Mouse (Mus musculus) CH12.LX (cell line): Measurements from ENCODE around the gene Rab33b. TPM values are rescaled to one million over a fixed set of nuclear protein-coding genes. Genes with fewer than 3 reads are reported as not detected.

Source experiments
- DNase-seq: peaks from one replicate; pipeline ENCODE4 v3.0.0-alpha.2; 2013; ENCODE audit errors: extremely low read depth
- H3K27ac ChIP-seq: 2 replicates; pipeline ENCODE4 v1.5.1; 2012; ENCODE audit warnings: low read depth, mild to moderate bottlenecking, control low read depth, moderate library complexity; ENCODE audit not compliant: insufficient read depth
- H3K27me3 ChIP-seq: replicated peaks from 2 replicates; pipeline ENCODE3; 2012; ENCODE audit warnings: inconsistent platforms
- H3K36me3 ChIP-seq, 2 experiments: replicated peaks in 1 of 2; 2 replicates each; pipeline versions ENCODE3 to v1.6.1; 2012; ENCODE audit warnings: inconsistent platforms in 1 of 2, low read length in 1 of 2, mild to moderate bottlenecking in 1 of 2, mixed read lengths in 1 of 2, moderate library complexity in 1 of 2; ENCODE audit not compliant: control insufficient read depth in 1 of 2, insufficient read depth in 1 of 2
- H3K4me1 ChIP-seq, 2 experiments: 2 replicates each; pipeline ENCODE4 v1.6.1; 2012; ENCODE audit warnings: inconsistent platforms in 1 of 2, moderate library complexity in 1 of 2; ENCODE audit not compliant: insufficient read depth in 2 of 2, control insufficient read depth in 1 of 2
- H3K4me2 ChIP-seq: 2 replicates; pipeline ENCODE4 v1.6.1; 2012; ENCODE audit warnings: low read depth, mild to moderate bottlenecking, control low read depth; ENCODE audit not compliant: poor library complexity, insufficient read depth, severe bottlenecking
- H3K4me3 ChIP-seq, 3 experiments: fragments of 150-350 bp in 1 of 3; sonication (generic) in 1 of 3; replicated peaks in 1 of 3; 2 replicates each; pipeline versions ENCODE3 to v1.5.1; 2011 to 2012; ENCODE audit warnings: low read depth in 2 of 3, low read length in 2 of 3, mild to moderate bottlenecking in 2 of 3, moderate library complexity in 2 of 3, control low read depth in 1 of 3, improper control_type of control experiment in 1 of 3, inconsistent platforms in 1 of 3, mixed read lengths in 1 of 3; ENCODE audit not compliant: poor library complexity in 1 of 3
- H3K79me2 ChIP-seq: replicated peaks from 2 replicates; pipeline ENCODE4 v1.6.1; 2012; ENCODE audit warnings: mild to moderate bottlenecking, moderate library complexity; ENCODE audit not compliant: control insufficient read depth, poor library complexity, insufficient read depth, severe bottlenecking; ENCODE audit errors: extremely low read depth
- H3K9ac ChIP-seq: 2 replicates; pipeline ENCODE4 v1.6.1; 2012; ENCODE audit warnings: low read depth, mild to moderate bottlenecking, control low read depth, moderate library complexity; ENCODE audit not compliant: insufficient read depth
- H3K9me3 ChIP-seq: replicated peaks from 2 replicates; pipeline ENCODE3; 2012; ENCODE audit warnings: low read length, inconsistent platforms, mixed read lengths
- BHLHE40 ChIP-seq: IDR thresholded peaks from 2 replicates; pipeline ENCODE4 v1.6.1; 2011; ENCODE audit warnings: mild to moderate bottlenecking, low read depth, low read length, improper control_type of control experiment
- CTCF ChIP-seq, 2 experiments: IDR thresholded peaks in 1 of 2; conservative IDR thresholded peaks in 1 of 2; 2 replicates each; pipeline ENCODE4 v1.5.1; 2011 to 2012; ENCODE audit warnings: low read depth in 2 of 2, low read length in 2 of 2, improper control_type of control experiment in 1 of 2, inconsistent platforms in 1 of 2, mild to moderate bottlenecking in 1 of 2, moderate library complexity in 1 of 2
- E2F4 ChIP-seq: IDR thresholded peaks from 2 replicates; pipeline ENCODE4 v1.6.1; 2011; ENCODE audit warnings: low read depth, low read length, improper control_type of control experiment; ENCODE audit not compliant: insufficient replicate concordance
- ELF1 ChIP-seq: IDR thresholded peaks from 2 replicates; pipeline ENCODE4 v1.6.1; 2014; ENCODE audit warnings: low read depth, mild to moderate bottlenecking, inconsistent platforms, low read length, improper control_type of control experiment
- EP300 ChIP-seq: IDR thresholded peaks from 2 replicates; pipeline ENCODE4 v1.6.1; 2011; ENCODE audit warnings: low read length, improper control_type of control experiment
- GABPA ChIP-seq: IDR thresholded peaks from 2 replicates; pipeline ENCODE4 v1.6.1; 2012; ENCODE audit warnings: low read depth, low read length, improper control_type of control experiment, inconsistent platforms; ENCODE audit not compliant: insufficient replicate concordance
- IRF4 ChIP-seq: IDR thresholded peaks from 2 replicates; pipeline ENCODE4 v1.6.1; 2014; ENCODE audit warnings: low read depth, mild to moderate bottlenecking, inconsistent platforms, low read length, improper control_type of control experiment
- MAFK ChIP-seq: IDR thresholded peaks from 2 replicates; pipeline ENCODE4 v1.6.1; 2011; ENCODE audit warnings: low read length, improper control_type of control experiment; ENCODE audit not compliant: insufficient replicate concordance
- PAX5 ChIP-seq: IDR thresholded peaks from 2 replicates; pipeline ENCODE4 v1.6.1; 2012; ENCODE audit warnings: low read length, inconsistent platforms, mixed read lengths
- POLR2A ChIP-seq: IDR thresholded peaks from 2 replicates; pipeline ENCODE4 v1.6.1; 2011; ENCODE audit warnings: low read depth, mild to moderate bottlenecking, improper control_type of control experiment, low read length
- SIN3A ChIP-seq: IDR thresholded peaks from 2 replicates; pipeline ENCODE4 v1.6.1; 2012; ENCODE audit warnings: low read length, improper control_type of control experiment, inconsistent platforms
- UBTF ChIP-seq: IDR thresholded peaks from 2 replicates; pipeline ENCODE4 v1.6.1; 2012; ENCODE audit warnings: low read depth, mild to moderate bottlenecking, inconsistent platforms, low read length, improper control_type of control experiment, moderate library complexity
- USF2 ChIP-seq: conservative IDR thresholded peaks from 2 replicates; pipeline ENCODE4 v1.6.1; 2011; ENCODE audit warnings: low read depth, low read length, improper control_type of control experiment
- ZKSCAN1 ChIP-seq: IDR thresholded peaks from 2 replicates; pipeline ENCODE4 v1.6.1; 2012; ENCODE audit warnings: low read depth, inconsistent platforms, low read length, improper control_type of control experiment, borderline replicate concordance
- ZMIZ1 ChIP-seq: IDR thresholded peaks from 2 replicates; pipeline ENCODE4 v1.6.1; 2012; ENCODE audit warnings: low read depth, mild to moderate bottlenecking, inconsistent platforms, low read length, improper control_type of control experiment
- ZNF384 ChIP-seq: IDR thresholded peaks from 2 replicates; pipeline ENCODE4 v1.6.1; 2012; ENCODE audit warnings: low read depth, low read length, improper control_type of control experiment, inconsistent platforms
- dilution Hi-C: fragments of 300-500 bp; cut with MboI; formaldehyde crosslinking; loops from 2 replicates; pipeline ENCODE4 v1.14.3; 2020; ENCODE audit warnings: low sequenced_read_pairs; ENCODE audit not compliant: extremely low pct_unique_long_range_greater_than_20kb, extremely low pct_ligation_motif_present
- in situ Hi-C: fragments of 300-500 bp; cut with MboI; formaldehyde crosslinking; loops from 3 replicates; pipeline ENCODE4 v1.14.3; 2019; ENCODE audit warnings: low sequenced_read_pairs, low pct_ligation_motif_present, low pct_unique_long_range_greater_than_20kb, mixed read lengths
- polyA plus RNA-seq: library from polyadenylated mRNA; unstranded; fragments of >175 nt; gene quantifications from 2 replicates; pipeline ENCODE4 v1.2.1, GENCODE M21; 2012; ENCODE audit warnings: low read depth; ENCODE audit not compliant: insufficient read length
- total RNA-seq, 2 experiments: library from RNA; depleted of rRNA; stranded (reverse); fragments of 300-350 nt in 1 of 2; fragments of >200 nt in 1 of 2; gene quantifications; 2 replicates each; pipeline ENCODE4 v1.2.3; 2012 to 2014

The Rab33b gene
- total and polyA plus RNA-seq, 3 experiments, result 4.8 to 9.9 (median 7.0) TPM

GRCm38 (mm10) chr3:51495646-51496045 is 11.9 kb downstream of the Rab33b start:
- DNase-seq, result no peak
- TF ChIP-seq MAFK (no peak), ZNF384 (no peak)
- dilution Hi-C loops (no loop called here), in situ Hi-C loops (no loop called here)
- Histone ChIP-seq H3K4me1 (peaks cover 4 to 10% of the 10 kb centered on the region in 2 experiments; a peak in 2 of 4 replicates), H3K79me2 (peaks cover 9% of the 10 kb centered on the region; the same call in 1 of the 2 replicates), H3K4me2 (no peak overlapping the region), H3K27me3 (no peaks in the 10 kb centered on the region), H3K27ac (no peak overlapping the region), H3K4me3 (no peak overlapping the region), H3K9me3 (no peaks in the 10 kb centered on the region), H3K36me3 (peaks cover 14 to 57% of the 10 kb centered on the region in 2 experiments), H3K9ac (no peak overlapping the region)

DNA sequence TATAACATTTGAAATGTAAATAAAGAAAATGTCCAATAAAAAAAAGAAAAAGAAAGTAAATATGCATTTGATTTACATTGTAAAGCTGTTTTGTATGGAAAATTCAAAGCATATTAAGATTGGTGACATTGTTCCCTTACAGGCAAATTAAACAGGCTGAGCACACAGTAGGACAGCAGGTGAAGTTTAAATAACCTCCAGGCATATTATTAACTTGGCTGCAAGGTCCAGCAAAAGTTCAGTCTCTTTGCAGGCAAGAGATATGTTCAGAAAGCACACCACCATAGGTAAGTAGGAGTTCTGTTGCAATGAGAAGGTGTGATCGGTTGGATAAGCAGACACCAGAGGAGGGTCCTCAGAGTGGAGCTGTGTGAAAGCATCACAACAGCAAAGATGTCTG is 14.3 kb downstream of the Rab33b start:
- Histone ChIP-seq H3K4me3 (no peak overlapping the region), H3K27ac (no peak overlapping the region), H3K4me2 (no peak overlapping the region), H3K9me3 (no peaks in the 10 kb centered on the region), H3K79me2 (no peaks in the 10 kb centered on the region), H3K9ac (no peak overlapping the region), H3K27me3 (no peaks in the 10 kb centered on the region), H3K4me1 (peaks cover 0 to 9% of the 10 kb centered on the region in 2 experiments; a peak in 2 of 4 replicates), H3K36me3 (peaks cover 12 to 38% of the 10 kb centered on the region in 2 experiments)
- TF ChIP-seq CTCF (conservative IDR thresholded peaks at IDR 0.05 in 1 of 2, IDR thresholded peaks at IDR 0.05 in 1 of 2; ENCODE audit: low read depth in 2 of 2, low read length in 2 of 2), result no peak
- peak; percentile 51; the same call in 1 of the 2 replicates for TF ChIP-seq ZKSCAN1
- in situ Hi-C loops, result no loop called here
- no peak for DNase-seq
- dilution Hi-C loops, result no loop called here

- Histone ChIP-seq H3K27ac (no peak overlapping the region), H3K9ac (no peak overlapping the region), H3K36me3 (peaks cover 5 to 31% of the 10 kb centered on the region in 2 experiments), H3K79me2 (no peaks in the 10 kb centered on the region)
- DNase-seq, result no peak
- in situ Hi-C loops, result no loop called here
- no peak for TF ChIP-seq EP300
- no peak for TF ChIP-seq PAX5
- no peak for TF ChIP-seq ZMIZ1
- TF ChIP-seq POLR2A, result no peak
- no peak for TF ChIP-seq BHLHE40
- TF ChIP-seq E2F4, result no peak
- TF ChIP-seq USF2, result no peak
- no peak for TF ChIP-seq ELF1
- TF ChIP-seq IRF4, result no peak
- TF ChIP-seq GABPA, result no peak
- TF ChIP-seq UBTF, result no peak
- TF ChIP-seq SIN3A, result no peak
- TF ChIP-seq, all 38 proteins: peak for 0
- H3K27me3 ChIP-seq, result no peaks in the 10 kb centered on the region
- no peaks in the 10 kb centered on the region for H3K9me3 ChIP-seq
- dilution Hi-C loops, result no loop called here
- no peak overlapping the region for H3K4me3 ChIP-seq
- H3K4me1 ChIP-seq, result peaks cover 0 to 4% of the 10 kb centered on the region in 2 experiments; a peak in 1 of 4 replicates
- no peak overlapping the region for H3K4me2 ChIP-seq
These were observed 14.9 kb downstream of the Rab33b start for GRCm38 (mm10) chr3:51498659-51499058.
